Mouse (Mus musculus): ENCODE measurements around the gene Timeless. TPM values are rescaled to one million over a fixed set of nuclear protein-coding genes. Genes with fewer than 3 reads are reported as not detected.
"Not testable (repeated sequence)": the region's sequence is repeated elsewhere in the genome, so short reads cannot be mapped to it uniquely, and the experiment has no call there.

The Timeless gene
- total RNA-seq (2021) = 1 to 10 TPM; 8.2 to 9.1 TPM
- long read RNA-seq, experiment 1, full-length matches to known transcripts = 10 of 16 reads
- long read RNA-seq, experiment 1, partial matches to known transcripts = 2 of 16 reads
- long read RNA-seq, experiment 1, other reads (novel, unspliced or antisense) = 4 of 16 reads
- long read RNA-seq, experiment 2, full-length matches to known transcripts = 8 of 21 reads
- long read RNA-seq, experiment 2, partial matches to known transcripts = 7 of 21 reads
- long read RNA-seq, experiment 2, other reads (novel, unspliced or antisense) = 6 of 21 reads

DNA sequence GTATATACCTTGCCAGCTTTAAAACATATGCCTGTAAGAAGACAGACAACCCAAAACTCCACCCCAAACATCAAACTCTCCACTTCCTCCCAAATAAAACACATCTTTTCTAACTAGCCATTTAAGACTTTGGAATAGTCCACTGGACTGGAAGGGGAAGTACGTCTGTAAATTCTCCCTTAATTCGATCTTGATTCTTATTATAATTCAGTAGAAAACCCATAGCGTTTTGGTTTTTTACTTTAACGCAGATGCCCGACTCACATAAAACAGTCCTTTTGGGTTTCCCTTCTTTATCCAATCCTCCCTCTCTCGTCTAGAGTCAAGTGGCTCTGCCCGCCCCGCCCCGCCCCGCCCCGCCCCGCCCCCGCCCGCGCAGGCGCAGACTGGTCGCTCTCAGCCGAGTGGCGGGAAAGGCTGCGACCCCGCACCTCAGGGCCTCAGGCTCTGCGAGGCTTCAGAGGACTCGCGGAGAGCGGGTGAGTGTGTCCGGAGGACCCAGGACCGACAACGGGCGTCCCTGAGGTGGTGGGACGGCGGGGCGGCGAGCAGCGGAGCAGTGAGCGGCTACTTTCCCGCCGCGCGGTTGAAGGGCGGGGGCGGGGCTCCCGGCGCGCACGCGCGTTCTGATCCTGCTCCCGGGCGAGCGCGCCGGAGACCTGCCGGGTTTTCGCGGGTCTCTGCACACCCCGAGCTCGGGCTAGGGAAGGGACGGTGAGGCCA, at the start of gene Timeless:
Timeless (plus strand) TSS at position 369 of the 723 bp plus-strand sequence.
- intact Hi-C loops (cut with DNase I) = loop anchor here (1.0 to 5.0 kb wide), 2 partner anchors 21 to 40 kb away; partner anchors contain the start of genes Spryd4 and Stat2
- Histone ChIP-seq H3K27ac (peak within 1 kb of the TSS; percentile 95), H3K4me3 (peak within 1 kb of the TSS; percentile 75)
- DNase-seq (ENCODE audit: extremely low spot score in 1 of 2, low spot score in 2 of 2) = peak; percentile 86
- TF ChIP-seq CTCF (IDR thresholded peaks at IDR 0.05) = no peak

DNA sequence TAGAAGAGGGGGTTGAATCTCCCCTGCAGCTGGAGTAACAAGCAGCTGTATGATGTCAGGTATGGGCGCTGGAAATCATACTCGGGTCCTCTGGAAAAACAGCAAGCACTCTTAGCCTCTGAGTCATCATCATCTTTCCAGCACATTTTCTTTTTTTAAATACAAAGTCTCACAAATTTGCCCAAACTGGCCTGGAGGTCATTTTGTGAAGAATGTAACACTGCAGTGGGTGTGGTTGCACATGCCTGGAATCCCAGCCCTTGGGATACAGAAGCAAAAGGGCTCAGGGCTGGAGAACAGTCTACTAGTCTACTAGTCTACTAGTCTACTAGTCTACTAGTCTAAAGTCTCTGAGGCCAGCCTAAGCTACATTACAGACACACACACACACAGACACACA, 47.6 kb upstream of the Timeless start:
- no peak overlapping the region for H3K4me3 ChIP-seq
- DNase-seq (ENCODE audit: extremely low spot score in 1 of 2, low spot score in 2 of 2) = no peak
- TF ChIP-seq CTCF (IDR thresholded peaks at IDR 0.05) = no peak
- H3K27ac ChIP-seq = no peak overlapping the region
- intact Hi-C loops (cut with DNase I) = no loop called here

DNA sequence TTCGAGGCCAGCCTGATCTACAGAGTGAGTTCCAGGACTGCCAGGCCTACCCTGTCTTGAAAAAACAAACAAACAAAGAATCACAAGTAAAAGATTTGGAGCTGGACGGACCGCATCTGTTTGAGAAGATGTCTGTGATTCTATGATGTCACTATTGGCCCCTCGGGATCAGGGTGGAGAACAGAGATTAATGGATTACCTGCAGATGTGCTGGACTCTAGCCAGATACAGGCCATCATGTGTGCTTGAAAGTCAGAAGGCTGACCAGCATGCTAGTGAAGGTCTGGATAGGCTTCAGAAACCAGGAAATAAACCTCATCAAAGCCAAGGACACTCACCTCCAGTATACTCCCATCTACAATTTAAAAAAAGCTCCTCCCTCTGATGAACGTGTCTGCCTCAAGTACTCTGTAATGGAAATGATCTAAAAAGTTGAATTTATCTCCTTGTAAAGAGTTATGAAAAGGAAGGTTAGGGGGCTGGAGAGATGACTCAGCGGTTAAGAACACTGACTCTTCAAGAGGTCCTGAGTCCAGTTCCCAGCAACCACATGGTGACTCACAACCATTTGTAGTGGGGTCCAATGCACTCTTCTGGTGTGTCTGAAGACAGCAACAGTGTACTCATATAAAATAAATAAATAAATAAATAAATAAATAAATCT, 46.5 kb upstream of the Timeless start:
- H3K27ac ChIP-seq = no peak overlapping the region
- no peak for TF ChIP-seq CTCF (IDR thresholded peaks at IDR 0.05)
- no peak for DNase-seq (ENCODE audit: extremely low spot score in 1 of 2, low spot score in 2 of 2)
- intact Hi-C loops (cut with DNase I) = loop anchor here (5.0 kb wide), 2 partner anchors 168 to 238 kb away; partner anchors contain the start of gene Prim1
- H3K4me3 ChIP-seq = no peak overlapping the region

DNA sequence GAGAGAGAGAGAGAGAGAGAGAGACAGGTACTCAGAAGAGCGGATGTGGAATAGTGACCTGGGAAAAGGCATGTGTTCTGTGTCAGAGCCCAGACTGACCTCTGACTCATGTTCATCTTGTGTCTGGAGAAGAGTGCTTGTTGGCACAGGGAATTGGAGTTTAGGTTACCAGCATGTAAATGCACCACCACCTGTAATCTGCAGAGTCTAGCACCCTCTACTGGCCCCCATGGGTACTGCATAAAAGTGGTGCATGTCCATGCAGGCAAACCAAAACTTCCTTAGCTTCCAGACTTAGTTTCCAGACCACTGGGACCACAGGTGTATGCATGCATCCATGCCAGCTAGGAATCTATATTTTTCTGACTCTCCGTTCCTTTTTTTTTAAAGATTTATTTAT, 45.9 kb upstream of the Timeless start:
- intact Hi-C loops (cut with DNase I) = loop anchor here (1.0 to 5.0 kb wide), 3 partner anchors 45 to 239 kb away; partner anchors contain the start of gene Prim1
- peak; percentile 61 to 75 for DNase-seq (ENCODE audit: extremely low spot score in 1 of 2, low spot score in 2 of 2)
- Histone ChIP-seq H3K27ac (no peak overlapping the region), H3K4me3 (no peak overlapping the region)
- peak; percentile 91 for TF ChIP-seq CTCF (IDR thresholded peaks at IDR 0.05)

DNA sequence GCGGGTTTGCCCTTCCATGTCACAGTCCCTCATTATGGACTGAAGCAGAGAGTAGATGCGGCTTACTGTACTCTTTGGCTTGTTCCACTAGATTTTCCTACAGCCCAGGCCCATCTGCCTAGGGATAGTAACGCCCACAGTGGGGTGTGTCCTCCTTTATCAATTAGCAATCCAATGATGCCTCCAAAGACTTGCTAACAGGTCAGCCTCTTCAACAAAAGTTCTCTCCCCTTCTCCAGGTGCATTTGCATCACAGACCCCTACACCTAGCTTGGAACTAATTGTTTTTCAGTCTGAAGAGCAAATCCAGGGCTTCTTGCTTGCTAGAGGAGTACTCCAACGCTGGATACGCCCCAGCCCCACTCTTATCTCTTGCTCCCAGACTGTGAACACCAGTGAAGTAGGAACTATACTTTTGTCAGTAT, 44.7 kb upstream of the Timeless start:
- intact Hi-C loops (cut with DNase I) = loop anchor here (5.0 kb wide), 2 partner anchors 170 to 240 kb away; partner anchors contain the start of gene Prim1
- no peak overlapping the region for H3K27ac ChIP-seq
- H3K4me3 ChIP-seq = no peak overlapping the region
- no peak for TF ChIP-seq CTCF (IDR thresholded peaks at IDR 0.05)
- no peak for DNase-seq (ENCODE audit: extremely low spot score in 1 of 2, low spot score in 2 of 2)

DNA sequence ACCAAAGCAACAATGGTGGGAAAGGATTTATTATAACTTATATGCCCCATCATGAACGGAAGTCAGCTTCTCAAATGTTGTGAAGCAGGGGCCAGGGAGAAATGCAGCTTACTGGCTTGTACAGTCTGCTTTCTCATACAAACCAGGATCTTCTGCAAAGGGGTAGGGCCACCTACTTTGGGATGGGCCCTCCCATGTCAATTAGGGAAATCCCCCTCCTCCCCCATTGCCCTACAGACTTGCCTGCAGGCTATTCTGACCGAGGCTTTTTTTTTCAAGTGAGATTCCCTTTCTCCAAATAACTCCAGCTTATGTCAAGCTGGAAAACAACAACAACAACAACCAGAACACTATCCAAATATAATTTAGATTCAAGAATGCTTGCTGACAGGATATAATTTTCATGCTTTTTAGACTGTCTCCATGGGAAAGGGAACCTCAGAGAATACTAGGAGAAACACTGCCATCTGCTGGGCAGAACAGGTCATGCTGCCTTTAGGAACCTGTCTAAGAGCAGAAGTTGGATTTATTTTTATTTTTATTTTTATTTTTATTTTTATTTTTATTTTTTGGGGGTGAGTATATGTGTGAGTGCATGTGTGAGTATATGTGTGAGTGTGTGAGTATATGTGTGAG, 43.5 kb upstream of the Timeless start:
- Histone ChIP-seq H3K27ac (no peak overlapping the region), H3K4me3 (no peak overlapping the region)
- peak; percentile 88 for TF ChIP-seq CTCF (IDR thresholded peaks at IDR 0.05)
- DNase-seq (ENCODE audit: extremely low spot score in 1 of 2, low spot score in 2 of 2) = peak; percentile 70 to 75
- intact Hi-C loops (cut with DNase I) = loop anchor here (2.0 to 5.0 kb wide), 3 partner anchors 98 to 241 kb away; partner anchors contain the start of genes Baz2a and Prim1

DNA sequence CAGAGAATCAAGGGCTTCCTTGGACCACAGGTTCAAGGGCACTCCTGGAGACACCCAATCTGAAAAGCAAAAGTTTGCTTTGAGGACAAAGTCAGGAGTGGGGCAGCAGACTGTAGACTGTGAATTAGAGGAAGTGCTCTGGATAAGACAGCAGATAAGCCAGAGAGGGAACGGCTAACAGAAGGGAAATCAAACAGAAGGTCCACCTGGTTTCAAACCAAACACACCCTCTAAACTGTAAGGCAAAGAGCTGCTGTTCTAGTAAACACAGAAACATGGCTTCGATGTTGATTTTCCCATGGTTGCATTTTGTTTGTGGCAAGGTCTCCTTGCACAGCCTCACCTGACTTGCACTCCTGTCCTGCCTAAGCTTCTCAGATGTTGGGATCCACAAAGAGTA, 40.4 kb upstream of the Timeless start:
- intact Hi-C loops (cut with DNase I) = no loop called here

DNA sequence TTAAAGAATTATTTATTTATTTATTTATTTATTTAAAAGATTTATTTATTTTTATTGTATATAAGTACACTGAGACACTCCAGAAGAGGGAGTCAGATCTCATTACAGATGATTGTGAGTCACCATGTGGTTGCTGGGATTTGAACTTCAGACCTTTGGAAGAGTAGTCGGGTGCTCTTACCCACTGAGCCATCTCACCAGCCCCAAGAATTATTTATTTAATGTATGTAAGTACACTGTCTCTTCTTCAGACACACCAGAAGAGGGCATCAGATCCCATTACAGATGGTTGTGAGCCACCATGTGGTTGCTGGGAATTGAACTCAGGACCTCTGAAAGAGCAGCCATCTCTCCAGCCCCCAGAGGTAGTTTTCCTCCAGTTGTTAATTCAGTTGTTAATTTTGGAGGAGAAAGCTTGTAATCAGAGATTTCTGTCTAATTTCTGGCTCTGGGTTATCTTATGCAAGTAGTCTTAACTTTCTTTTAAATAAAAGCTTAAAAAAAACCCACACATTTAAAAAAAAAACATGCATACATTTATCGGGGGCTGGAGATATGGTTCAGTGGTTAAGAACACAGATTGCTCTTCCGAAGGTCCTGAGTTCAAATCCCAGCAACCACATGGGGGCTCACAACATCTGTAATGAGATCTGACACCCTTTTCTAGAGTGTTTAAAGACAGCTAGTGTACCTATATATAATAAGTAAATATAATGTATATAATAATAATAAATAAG, 39.7 kb upstream of the Timeless start:
- H3K4me3 ChIP-seq; H3K27ac ChIP-seq; DNase-seq (ENCODE audit: extremely low spot score in 1 of 2, low spot score in 2 of 2); intact Hi-C loops (cut with DNase I): not testable (repeated sequence)

More for the DNA sequence above, 40.4 kb upstream of the Timeless start:
- no peak for DNase-seq (ENCODE audit: extremely low spot score in 1 of 2, low spot score in 2 of 2)
- TF ChIP-seq CTCF (IDR thresholded peaks at IDR 0.05) = no peak
- no peak overlapping the region for H3K4me3 ChIP-seq
- no peak overlapping the region for H3K27ac ChIP-seq

DNA sequence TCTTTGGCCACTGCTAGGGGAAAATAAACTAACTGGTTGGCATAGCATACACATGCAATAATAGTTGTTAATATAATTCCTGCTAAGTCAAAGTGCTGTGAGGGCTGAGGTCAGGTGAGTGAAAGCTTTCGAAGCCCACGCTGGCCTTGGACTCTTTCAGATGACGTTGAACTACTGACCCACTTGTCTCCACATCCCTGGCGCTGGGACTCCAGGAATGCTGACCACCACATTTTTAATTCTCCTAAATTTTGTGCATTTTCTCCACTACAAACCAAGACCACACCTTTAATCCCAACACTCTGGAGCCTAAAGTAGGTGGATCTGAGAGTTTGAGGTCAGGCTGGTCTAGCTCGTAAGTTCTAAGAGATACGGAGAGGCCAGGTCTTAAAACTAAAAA, 38.8 kb upstream of the Timeless start:
- DNase-seq (ENCODE audit: extremely low spot score in 1 of 2, low spot score in 2 of 2) = no peak
- no peak overlapping the region for H3K4me3 ChIP-seq
- intact Hi-C loops (cut with DNase I) = no loop called here
- H3K27ac ChIP-seq = no peak overlapping the region
- TF ChIP-seq CTCF (IDR thresholded peaks at IDR 0.05) = no peak

DNA sequence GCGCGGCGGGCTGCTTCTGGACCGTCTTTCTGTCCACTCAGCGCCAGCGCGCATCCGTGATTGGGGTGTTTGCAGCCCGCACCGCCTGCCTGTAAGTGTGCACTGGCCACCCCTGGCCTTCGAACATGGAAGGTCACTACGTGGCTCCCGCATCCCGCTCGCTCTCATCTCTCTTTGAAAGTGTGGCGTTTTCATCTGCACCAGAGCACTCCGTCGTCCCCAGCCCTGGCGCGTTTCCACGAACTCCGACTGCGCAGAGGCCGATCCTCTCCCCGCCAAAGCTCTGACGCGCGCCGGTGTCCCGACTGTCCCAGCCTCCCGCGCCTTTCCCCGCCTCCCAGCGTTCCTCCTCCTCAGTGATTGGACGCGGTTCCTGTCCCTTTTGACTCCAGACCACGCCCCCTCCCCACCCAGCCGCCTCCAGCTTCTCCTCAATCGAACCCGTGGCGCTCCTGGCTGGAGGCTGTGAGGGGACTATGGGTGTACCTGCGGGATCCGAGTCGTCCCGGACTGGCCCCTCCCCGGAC, 37.8 kb upstream of the Timeless start, which contains the start of gene Gls2:
Gls2 (plus strand) TSS at position 434 of the 527 bp plus-strand sequence.
- DNase-seq (ENCODE audit: extremely low spot score in 1 of 2, low spot score in 2 of 2) = peak; percentile 98
- intact Hi-C loops (cut with DNase I) = no loop called here
- TF ChIP-seq CTCF (IDR thresholded peaks at IDR 0.05) = no peak
- H3K4me3 ChIP-seq = peak within 1 kb of the TSS; percentile 95
- peak within 1 kb of the TSS; percentile 92 for H3K27ac ChIP-seq

Data from left cerebral cortex, adult 2 months (tissue).